Mouse (Mus musculus) CH12.LX (cell line): Measurements from ENCODE around the gene Srgap3.
"Not testable (repeated sequence)": the region's sequence is repeated elsewhere in the genome, so short reads cannot be mapped to it uniquely, and the experiment has no call there.

Experiments used
- CTCF ChIP-seq, 2 experiments: IDR thresholded peaks in 1 of 2; conservative IDR thresholded peaks in 1 of 2; 2 replicates each; pipeline ENCODE4 v1.5.1; 2011 to 2012; ENCODE audit warnings: low read depth in 2 of 2, low read length in 2 of 2, improper control_type of control experiment in 1 of 2, inconsistent platforms in 1 of 2, mild to moderate bottlenecking in 1 of 2, moderate library complexity in 1 of 2
- E2F4 ChIP-seq: IDR thresholded peaks from 2 replicates; pipeline ENCODE4 v1.6.1; 2011; ENCODE audit warnings: low read depth, low read length, improper control_type of control experiment; ENCODE audit not compliant: insufficient replicate concordance
- EP300 ChIP-seq: IDR thresholded peaks from 2 replicates; pipeline ENCODE4 v1.6.1; 2011; ENCODE audit warnings: low read length, improper control_type of control experiment
- ETS1 ChIP-seq: conservative IDR thresholded peaks from 2 replicates; pipeline ENCODE4 v1.6.1; 2012; ENCODE audit warnings: low read depth, mild to moderate bottlenecking, inconsistent platforms, low read length, improper control_type of control experiment, moderate library complexity
- HCFC1 ChIP-seq: IDR thresholded peaks from 2 replicates; pipeline ENCODE4 v1.6.1; 2012; ENCODE audit warnings: low read depth, mild to moderate bottlenecking, inconsistent platforms, low read length, improper control_type of control experiment
- MAZ ChIP-seq: IDR thresholded peaks from 2 replicates; pipeline ENCODE4 v1.6.1; 2012; ENCODE audit warnings: low read depth, mild to moderate bottlenecking, inconsistent platforms, low read length, improper control_type of control experiment, moderate library complexity
- MYC ChIP-seq: IDR thresholded peaks from 2 replicates; pipeline ENCODE4 v1.6.1; 2011; ENCODE audit warnings: low read depth, mild to moderate bottlenecking, improper control_type of control experiment, low read length
- POLR2A ChIP-seq: IDR thresholded peaks from 2 replicates; pipeline ENCODE4 v1.6.1; 2011; ENCODE audit warnings: low read depth, mild to moderate bottlenecking, improper control_type of control experiment, low read length
- RCOR1 ChIP-seq: conservative IDR thresholded peaks from 2 replicates; pipeline ENCODE4 v1.6.1; 2012; ENCODE audit warnings: low read depth, mild to moderate bottlenecking, inconsistent platforms, low read length, improper control_type of control experiment
- SIN3A ChIP-seq: IDR thresholded peaks from 2 replicates; pipeline ENCODE4 v1.6.1; 2012; ENCODE audit warnings: low read length, improper control_type of control experiment, inconsistent platforms
- TBP ChIP-seq: conservative IDR thresholded peaks from 2 replicates; pipeline ENCODE4 v1.6.1; 2011; ENCODE audit warnings: low read depth, low read length, improper control_type of control experiment
- ZC3H11A ChIP-seq: IDR thresholded peaks from 2 replicates; pipeline ENCODE4 v1.6.1; 2012; ENCODE audit warnings: low read depth, mild to moderate bottlenecking, inconsistent platforms, low read length, improper control_type of control experiment

DNA sequence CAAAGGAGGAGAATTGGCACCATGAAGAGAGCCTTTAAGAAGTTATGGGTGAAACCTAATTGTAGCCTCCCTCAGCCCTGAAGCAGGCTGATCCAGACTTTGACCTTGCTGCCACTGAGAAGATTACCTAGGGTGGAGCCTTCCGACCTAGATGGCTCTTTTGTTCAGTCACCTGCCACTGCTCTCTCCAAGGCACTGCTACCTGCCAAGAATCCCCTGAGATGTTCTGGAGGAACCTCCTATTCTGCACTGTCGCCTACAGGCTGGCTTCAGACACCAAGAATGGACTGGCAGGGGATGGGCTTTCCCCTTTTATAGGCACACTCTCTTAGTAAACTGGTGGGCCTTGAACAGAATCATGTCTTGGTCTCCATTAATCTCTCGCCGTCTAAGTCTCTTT lies 244.8 kb downstream of the Srgap3 start:
- TF ChIP-seq MAZ; CTCF (conservative IDR thresholded peaks at IDR 0.05 in 1 of 2, IDR thresholded peaks at IDR 0.05 in 1 of 2; ENCODE audit: low read depth in 2 of 2, low read length in 2 of 2); POLR2A; ZC3H11A; RCOR1; E2F4; SIN3A; TBP; MYC; ETS1; HCFC1; EP300: not testable (repeated sequence)
